Mouse (Mus musculus): ENCODE data around the gene Ros1. TPM values are rescaled to one million over a fixed set of nuclear protein-coding genes. Genes with fewer than 3 reads are reported as not detected.

The Ros1 gene
- polyA plus RNA-seq, 2 experiments: 0.01 TPM; not detected in 1

- no peak for TF ChIP-seq POLR2A (IDR thresholded peaks at IDR 0.05; ENCODE audit: borderline replicate concordance, extremely low read depth, insufficient read depth, insufficient read length)
Measured at GRCm38 (mm10) chr10:52033729-52034128, 161.3 kb downstream of the Ros1 start.

GRCm38 (mm10) chr10:52029421-52030080 is 165.5 kb downstream of the Ros1 start:
- WGBS: 3% methylated on average over 10 of the region's 10 CpGs
- DNase-seq (ENCODE audit: low spot score): no peak
- Histone ChIP-seq H3K36me3 (ENCODE audit: control insufficient read depth, insufficient read depth, low read length) (no peaks in the 10 kb centered on the region), H3K4me3 (replicated peaks; ENCODE audit: low read length) (no peak overlapping the region), H3K9me3 (ENCODE audit: control insufficient read depth, low read length) (no peaks in the 10 kb centered on the region), H3K27ac (replicated peaks; ENCODE audit: low read depth, low read length) (no peak overlapping the region), H3K27me3 (ENCODE audit: control insufficient read depth, insufficient read depth, low read length) (peaks cover 72% of the 10 kb centered on the region), H3K4me1 (ENCODE audit: control insufficient read depth, insufficient read depth, low read length) (peaks cover 3% of the 10 kb centered on the region; the same call in 1 of the 2 replicates), H3K4me2 (replicated peaks; ENCODE audit: low read depth, low read length, severe bottlenecking) (no peak overlapping the region), H3K9ac (ENCODE audit: low read depth, low read length, severe bottlenecking) (no peak overlapping the region)
- peak; percentile 41 for ATAC-seq (ENCODE audit: low FRiP score, low read depth)
- no peak for TF ChIP-seq POLR2A (IDR thresholded peaks at IDR 0.05; ENCODE audit: borderline replicate concordance, extremely low read depth, insufficient read depth, insufficient read length)

More at GRCm38 (mm10) chr10:52033729-52034128, 161.3 kb downstream of the Ros1 start:
- no peak overlapping the region for H3K4me2 ChIP-seq (replicated peaks; ENCODE audit: low read depth, low read length, severe bottlenecking)
- H3K4me3 ChIP-seq (replicated peaks; ENCODE audit: low read length): no peak overlapping the region
- H3K9ac ChIP-seq (ENCODE audit: low read depth, low read length, severe bottlenecking): no peak overlapping the region
- DNase-seq (ENCODE audit: low spot score) (no peak), ATAC-seq (ENCODE audit: low FRiP score, low read depth) (no peak)
- no peaks in the 10 kb centered on the region for H3K36me3 ChIP-seq (ENCODE audit: control insufficient read depth, insufficient read depth, low read length)
- peaks cover 30% of the 10 kb centered on the region for H3K27me3 ChIP-seq (ENCODE audit: control insufficient read depth, insufficient read depth, low read length)
- H3K9me3 ChIP-seq (ENCODE audit: control insufficient read depth, low read length): no peaks in the 10 kb centered on the region
- H3K4me1 ChIP-seq (ENCODE audit: control insufficient read depth, insufficient read depth, low read length): no peaks in the 10 kb centered on the region; the same call in 1 of the 2 replicates
- H3K27ac ChIP-seq (replicated peaks; ENCODE audit: low read depth, low read length): no peak overlapping the region

- ATAC-seq (ENCODE audit: low FRiP score, low read depth): peak; percentile 12; the same call in 1 of the 2 replicates
- 4% methylated on average over 11 of the region's 11 CpGs for WGBS
- TF ChIP-seq POLR2A (IDR thresholded peaks at IDR 0.05; ENCODE audit: borderline replicate concordance, extremely low read depth, insufficient read depth, insufficient read length): no peak
- peaks cover 77% of the 10 kb centered on the region for H3K27me3 ChIP-seq (ENCODE audit: control insufficient read depth, insufficient read depth, low read length)
- no peaks in the 10 kb centered on the region for H3K9me3 ChIP-seq (ENCODE audit: control insufficient read depth, low read length)
- no peak overlapping the region for H3K27ac ChIP-seq (replicated peaks; ENCODE audit: low read depth, low read length)
- H3K4me3 ChIP-seq (replicated peaks; ENCODE audit: low read length): no peak overlapping the region
- H3K4me1 ChIP-seq (ENCODE audit: control insufficient read depth, insufficient read depth, low read length): peaks cover 3% of the 10 kb centered on the region; the same call in 1 of the 2 replicates
- H3K9ac ChIP-seq (ENCODE audit: low read depth, low read length, severe bottlenecking): no peak overlapping the region
- DNase-seq (ENCODE audit: low spot score): no peak
- H3K4me2 ChIP-seq (replicated peaks; ENCODE audit: low read depth, low read length, severe bottlenecking): no peak overlapping the region
- H3K36me3 ChIP-seq (ENCODE audit: control insufficient read depth, insufficient read depth, low read length): no peaks in the 10 kb centered on the region
Measured at GRCm38 (mm10) chr10:52028561-52029370, 166.3 kb downstream of the Ros1 start.

GRCm38 (mm10) chr10:52027161-52028035 is 167.6 kb downstream of the Ros1 start:
- Histone ChIP-seq H3K36me3 (ENCODE audit: control insufficient read depth, insufficient read depth, low read length) (no peaks in the 10 kb centered on the region), H3K27ac (replicated peaks; ENCODE audit: low read depth, low read length) (0 out of 2 replicates have a peak overlapping the region, but pooled peaks have one; percentile 13), H3K4me2 (replicated peaks; ENCODE audit: low read depth, low read length, severe bottlenecking) (peak overlapping the region; percentile 70), H3K4me3 (replicated peaks; ENCODE audit: low read length) (peak overlapping the region; percentile 38), H3K9me3 (ENCODE audit: control insufficient read depth, low read length) (no peaks in the 10 kb centered on the region), H3K27me3 (ENCODE audit: control insufficient read depth, insufficient read depth, low read length) (peaks cover 88% of the 10 kb centered on the region), H3K4me1 (ENCODE audit: control insufficient read depth, insufficient read depth, low read length) (peaks cover 6% of the 10 kb centered on the region; the same call in 1 of the 2 replicates), H3K9ac (ENCODE audit: low read depth, low read length, severe bottlenecking) (peak overlapping the region; percentile 47)
- no peak for DNase-seq (ENCODE audit: low spot score)
- ATAC-seq (ENCODE audit: low FRiP score, low read depth): no peak
- WGBS: 2% methylated on average over 59 of the region's 68 CpGs
- TF ChIP-seq POLR2A (IDR thresholded peaks at IDR 0.05; ENCODE audit: borderline replicate concordance, extremely low read depth, insufficient read depth, insufficient read length): no peak

GRCm38 (mm10) chr10:52025821-52026220 is 169.2 kb downstream of the Ros1 start:
- no peak for ATAC-seq (ENCODE audit: low FRiP score, low read depth)
- no peak overlapping the region for H3K4me2 ChIP-seq (replicated peaks; ENCODE audit: low read depth, low read length, severe bottlenecking)

More at GRCm38 (mm10) chr10:52025821-52026220, 169.2 kb downstream of the Ros1 start:
- Histone ChIP-seq H3K9ac (ENCODE audit: low read depth, low read length, severe bottlenecking) (no peak overlapping the region), H3K27me3 (ENCODE audit: control insufficient read depth, insufficient read depth, low read length) (peaks cover 90% of the 10 kb centered on the region), H3K27ac (replicated peaks; ENCODE audit: low read depth, low read length) (no peak overlapping the region), H3K9me3 (ENCODE audit: control insufficient read depth, low read length) (no peaks in the 10 kb centered on the region), H3K4me1 (ENCODE audit: control insufficient read depth, insufficient read depth, low read length) (peaks cover 6% of the 10 kb centered on the region; the same call in 1 of the 2 replicates), H3K36me3 (ENCODE audit: control insufficient read depth, insufficient read depth, low read length) (no peaks in the 10 kb centered on the region), H3K4me3 (replicated peaks; ENCODE audit: low read length) (peak overlapping the region; percentile 10; the same call in 1 of the 2 replicates)
- TF ChIP-seq POLR2A (IDR thresholded peaks at IDR 0.05; ENCODE audit: borderline replicate concordance, extremely low read depth, insufficient read depth, insufficient read length): no peak
- DNase-seq (ENCODE audit: low spot score): no peak
- WGBS: 8% methylated on average over 7 of the region's 7 CpGs

Measured in limb, embryonic 14.5 days (tissue).